Mouse (Mus musculus) right cerebral cortex, postnatal 36 days (tissue): ENCODE measurements around the gene Pitx3.
A peak's percentile ranks its signal among the peaks of the same experiment; 100 is the strongest.
"Not testable (repeated sequence)": the region's sequence is repeated elsewhere in the genome, so short reads cannot be mapped to it uniquely, and the experiment has no call there.

ENCODE experiments used
- DNase-seq, 2 experiments: peaks; one replicate each; pipeline ENCODE4 v3.0.0; 2022; ENCODE audit warnings: low spot score in 2 of 2, mixed read lengths in 1 of 2

Gene Pitx3

GRCm38 (mm10) chr19:46131694-46132525 lies 16.2 kb downstream of the Pitx3 start, which contains the start of gene Elovl3:
Gene Elovl3 (plus strand): TSS chr19:46131897.
- no peak for DNase-seq

- DNase-seq = no peak
These were observed 16.8 kb downstream of the Pitx3 start for GRCm38 (mm10) chr19:46131283-46131682.

- DNase-seq = not testable (repeated sequence)
These were observed 18.4 kb downstream of the Pitx3 start for GRCm38 (mm10) chr19:46129737-46130136.

- no peak for DNase-seq
These were observed 21.8 kb downstream of the Pitx3 start for GRCm38 (mm10) chr19:46126301-46126700.

- no peak for DNase-seq
These were observed 23.5 kb downstream of the Pitx3 start for GRCm38 (mm10) chr19:46124651-46125050.

GRCm38 (mm10) chr19:46123876-46124275 lies 24.2 kb downstream of the Pitx3 start:
- no peak for DNase-seq

- DNase-seq = no peak
These were observed 27.3 kb downstream of the Pitx3 start for GRCm38 (mm10) chr19:46120872-46121271.

- no peak for DNase-seq
These were observed 28.7 kb downstream of the Pitx3 start for GRCm38 (mm10) chr19:46119458-46119857.

GRCm38 (mm10) chr19:46114617-46115016 lies 33.5 kb downstream of the Pitx3 start:
- no peak for DNase-seq

GRCm38 (mm10) chr19:46110781-46111180 lies 37.3 kb downstream of the Pitx3 start:
- no peak for DNase-seq

GRCm38 (mm10) chr19:46110214-46110613 lies 37.9 kb downstream of the Pitx3 start:
- DNase-seq = no peak

- DNase-seq = no peak
These were observed 44.0 kb downstream of the Pitx3 start for GRCm38 (mm10) chr19:46104187-46104557.

- DNase-seq = no peak
These were observed 44.5 kb downstream of the Pitx3 start for GRCm38 (mm10) chr19:46103437-46104186.

GRCm38 (mm10) chr19:46099561-46099960 lies 48.6 kb downstream of the Pitx3 start:
- DNase-seq = no peak

GRCm38 (mm10) chr19:46096396-46096795 lies 51.7 kb downstream of the Pitx3 start:
- DNase-seq = no peak

- peak; percentile 17 to 49 for DNase-seq
These were observed 52.8 kb downstream of the Pitx3 start for GRCm38 (mm10) chr19:46095291-46095690.

- no peak for DNase-seq
These were observed 54.0 kb downstream of the Pitx3 start for GRCm38 (mm10) chr19:46094144-46094543.

- DNase-seq = no peak
These were observed 56.5 kb downstream of the Pitx3 start for GRCm38 (mm10) chr19:46091641-46092040.

- DNase-seq = no peak
These were observed 60.3 kb downstream of the Pitx3 start for GRCm38 (mm10) chr19:46087871-46088270.

GRCm38 (mm10) chr19:46086337-46086736 lies 61.8 kb downstream of the Pitx3 start:
- DNase-seq = peak in 1 of 2 experiments; percentile 24
